Mouse (Mus musculus): Measurements from ENCODE around the gene 1110025L11Rik.
"Not testable (repeated sequence)": the region's sequence is repeated elsewhere in the genome, so short reads cannot be mapped to it uniquely, and the experiment has no call there.

The 1110025L11Rik gene

GRCm38 (mm10) chr16:89063902-89064301, at the start of gene 1110025L11Rik:
1110025L11Rik (minus strand) TSS chr16:89064002.
- DNase-seq (ENCODE audit: low spot score in 2 of 2): not testable (repeated sequence)

- not testable (repeated sequence) for DNase-seq (ENCODE audit: low spot score in 2 of 2)
Observed at GRCm38 (mm10) chr16:89071041-89071440, 7.2 kb upstream of the 1110025L11Rik start.

- no peak for DNase-seq (ENCODE audit: low spot score in 2 of 2)
Observed at GRCm38 (mm10) chr16:89047783-89048182, 16.0 kb downstream of the 1110025L11Rik start, which contains the start of gene Krtap6-5. Krtap6-5 (minus strand) TSS chr16:89047883.

GRCm38 (mm10) chr16:89041372-89041771, 22.4 kb downstream of the 1110025L11Rik start, which contains the start of gene Gm10228:
Gm10228 (minus strand) TSS chr16:89041472.
- not testable (repeated sequence) for DNase-seq (ENCODE audit: low spot score in 2 of 2)

GRCm38 (mm10) chr16:89031399-89031798, 32.4 kb downstream of the 1110025L11Rik start, which contains the start of gene Krtap6-1:
Krtap6-1 (plus strand) TSS chr16:89031699.
- not testable (repeated sequence) for DNase-seq (ENCODE audit: low spot score in 2 of 2)

- DNase-seq (ENCODE audit: low spot score in 2 of 2): not testable (repeated sequence)
Observed at GRCm38 (mm10) chr16:89014984-89015383, 48.8 kb downstream of the 1110025L11Rik start, which contains the start of gene Gm10229. Gm10229 (plus strand) TSS chr16:89015284.

- no peak for DNase-seq (ENCODE audit: low spot score in 2 of 2)
Observed at GRCm38 (mm10) chr16:89013973-89014372, 49.8 kb downstream of the 1110025L11Rik start.
